Mouse (Mus musculus): Measurements from ENCODE around the gene Tmem40.

DNA sequence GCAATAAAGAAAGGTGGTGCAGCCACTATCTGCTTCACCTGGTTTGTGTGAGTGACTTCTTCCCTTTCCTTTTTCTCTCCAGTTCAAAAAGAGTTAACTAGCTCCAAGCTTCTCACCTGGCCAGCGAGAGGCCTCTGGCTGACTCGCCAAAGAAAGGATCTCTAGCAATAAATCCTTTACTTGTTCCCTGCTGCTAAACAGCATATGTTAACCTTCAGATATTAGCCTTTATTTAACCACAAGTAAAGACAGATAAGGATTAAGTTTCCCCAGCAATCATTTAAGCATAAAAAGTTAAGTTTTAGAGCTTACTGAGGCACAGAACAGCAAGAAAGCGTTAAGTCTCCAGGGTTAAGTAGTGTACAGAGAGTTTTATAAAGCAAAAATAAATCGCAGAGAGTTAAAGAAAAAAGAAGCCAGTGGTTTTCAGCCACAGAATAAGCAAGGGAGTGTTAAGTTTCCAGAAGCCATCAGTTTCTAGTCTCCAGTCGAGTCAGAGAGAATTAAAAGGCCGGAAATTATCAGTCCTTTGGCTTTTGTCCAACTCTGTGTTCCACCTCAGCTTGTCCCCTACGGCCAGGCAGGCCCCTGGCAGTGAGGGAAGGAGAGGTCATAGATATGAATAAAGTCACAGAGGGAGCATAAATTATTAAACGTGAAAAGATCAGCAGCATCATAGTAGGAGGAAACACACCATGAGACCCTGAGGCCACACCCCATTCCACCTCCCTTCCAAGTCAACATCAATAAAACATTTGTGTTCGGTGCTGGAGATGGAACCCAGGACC, 69.9 kb downstream of the Tmem40 start:
- TF ChIP-seq CTCF (IDR thresholded peaks at IDR 0.05; ENCODE audit: borderline replicate concordance, insufficient read depth, low read length), result no peak
- no peak for TF ChIP-seq POLR2A (IDR thresholded peaks at IDR 0.05; ENCODE audit: low read depth, low read length)
